Mouse (Mus musculus) regulatory T cell (primary cell): ENCODE data around the gene Pvr.

Experiments used
- in situ Hi-C: fragments of 300-600 bp; cut with MboI, MseI; formaldehyde crosslinking; loops from one replicate; pipeline ENCODE4 v1.15.1; 2025; ENCODE audit warnings: high pct_unique_total_duplicates

The Pvr gene

GRCm38 (mm10) chr7:19920506-19921261 lies at the start of gene Pvr:
TSS of gene Pvr (minus strand) at chr7:19921160.
- in situ Hi-C loops: no loop called here

GRCm38 (mm10) chr7:19970196-19970595 lies 49.2 kb upstream of the Pvr start:
- in situ Hi-C loops: loop anchor here (5.0 kb wide), 1 partner anchor 1158 kb away; no protein-coding TSS in a partner anchor

- in situ Hi-C loops: loop anchor here (5.0 kb wide), 1 partner anchor 1157 kb away; no protein-coding TSS in a partner anchor
Observed at GRCm38 (mm10) chr7:19969541-19970090, 48.7 kb upstream of the Pvr start.

GRCm38 (mm10) chr7:19969106-19969505 lies 48.1 kb upstream of the Pvr start:
- in situ Hi-C loops: no loop called here

- in situ Hi-C loops: no loop called here
Observed at GRCm38 (mm10) chr7:19964985-19965579, 44.1 kb upstream of the Pvr start, which contains the start of gene Ceacam20. TSS of gene Ceacam20 (plus strand) at chr7:19965412.

- in situ Hi-C loops: no loop called here
Observed at GRCm38 (mm10) chr7:19962423-19962822, 41.5 kb upstream of the Pvr start.

GRCm38 (mm10) chr7:19956341-19956781 lies 35.4 kb upstream of the Pvr start:
- in situ Hi-C loops: loop anchor here (5.0 kb wide), 1 partner anchor 44 kb away; no protein-coding TSS in a partner anchor

- in situ Hi-C loops: loop anchor here (5.0 kb wide), 1 partner anchor 44 kb away; no protein-coding TSS in a partner anchor
Observed at GRCm38 (mm10) chr7:19955861-19956260, 34.9 kb upstream of the Pvr start.

- in situ Hi-C loops: no loop called here
Observed at GRCm38 (mm10) chr7:19953054-19953453, 32.1 kb upstream of the Pvr start.

GRCm38 (mm10) chr7:19952320-19952986 lies 31.5 kb upstream of the Pvr start:
- in situ Hi-C loops: no loop called here

- in situ Hi-C loops: no loop called here
Observed at GRCm38 (mm10) chr7:19950589-19950988, 29.6 kb upstream of the Pvr start, which contains the start of gene Igsf23. TSS of gene Igsf23 (minus strand) at chr7:19950756.

- in situ Hi-C loops: loop anchor here (10.0 kb wide), 1 partner anchor 625 kb away; no protein-coding TSS in a partner anchor
Observed at GRCm38 (mm10) chr7:19949996-19950395, 29.0 kb upstream of the Pvr start.

- in situ Hi-C loops: loop anchor here (10.0 kb wide), 1 partner anchor 624 kb away; no protein-coding TSS in a partner anchor
Observed at GRCm38 (mm10) chr7:19948956-19949355, 28.0 kb upstream of the Pvr start.

- in situ Hi-C loops: loop anchor here (10.0 kb wide), 1 partner anchor 621 kb away; no protein-coding TSS in a partner anchor
Observed at GRCm38 (mm10) chr7:19945821-19946515, 25.0 kb upstream of the Pvr start.

GRCm38 (mm10) chr7:19945201-19945600 lies 24.2 kb upstream of the Pvr start:
- in situ Hi-C loops: loop anchor here (10.0 kb wide), 1 partner anchor 620 kb away; no protein-coding TSS in a partner anchor

GRCm38 (mm10) chr7:19944709-19945108 lies 23.7 kb upstream of the Pvr start:
- in situ Hi-C loops: loop anchor here (10.0 kb wide), 1 partner anchor 620 kb away; no protein-coding TSS in a partner anchor

GRCm38 (mm10) chr7:19940256-19940655 lies 19.3 kb upstream of the Pvr start:
- in situ Hi-C loops: loop anchor here (10.0 kb wide), 1 partner anchor 615 kb away; no protein-coding TSS in a partner anchor

GRCm38 (mm10) chr7:19939555-19940235 lies 18.7 kb upstream of the Pvr start:
- in situ Hi-C loops: loop anchor here (10.0 kb wide), 1 partner anchor 615 kb away; no protein-coding TSS in a partner anchor

GRCm38 (mm10) chr7:19937229-19937821 lies 16.4 kb upstream of the Pvr start:
- in situ Hi-C loops: no loop called here

GRCm38 (mm10) chr7:19935961-19936360 lies 15.0 kb upstream of the Pvr start:
- in situ Hi-C loops: no loop called here
